Mouse (Mus musculus): ENCODE measurements around the gene Tm7sf3. TPM values are rescaled to one million over a fixed set of nuclear protein-coding genes. Genes with fewer than 3 reads are reported as not detected.

Tm7sf3 gene
- polyA plus RNA-seq, 1 experiment from 2014 or later: 37.5 TPM

- H3K9me3 ChIP-seq (replicated peaks; ENCODE audit: control insufficient read depth, low read length): no peaks in the 10 kb centered on the region
- no peak overlapping the region for H3K9ac ChIP-seq (ENCODE audit: low read length)
- 82% methylated on average over 6 of the region's 6 CpGs for WGBS
- no peak overlapping the region for H3K4me2 ChIP-seq (ENCODE audit: low read depth, low read length)
- no peak overlapping the region for H3K27ac ChIP-seq (ENCODE audit: low read length)
- no peaks in the 10 kb centered on the region for H3K36me3 ChIP-seq (ENCODE audit: control insufficient read depth, insufficient read depth)
- no peaks in the 10 kb centered on the region for H3K27me3 ChIP-seq (ENCODE audit: control insufficient read depth, insufficient read depth, low read length)
- ATAC-seq (replicated peaks; ENCODE audit: extremely low read depth, insufficient read depth, low FRiP score): no peak
- no peak overlapping the region for H3K4me3 ChIP-seq (ENCODE audit: low read length)
- H3K4me1 ChIP-seq (ENCODE audit: control insufficient read depth, insufficient read depth, low read length): peaks cover 10% of the 10 kb centered on the region
Observed at GRCm38 (mm10) chr6:146640991-146641390, 1.6 kb downstream of the Tm7sf3 start.

- H3K9me3 ChIP-seq (replicated peaks; ENCODE audit: control insufficient read depth, low read length): no peaks in the 10 kb centered on the region
- no peak overlapping the region for H3K9ac ChIP-seq (ENCODE audit: low read length)
- no peak overlapping the region for H3K4me3 ChIP-seq (ENCODE audit: low read length)
- H3K36me3 ChIP-seq (ENCODE audit: control insufficient read depth, insufficient read depth): no peaks in the 10 kb centered on the region
- no peak overlapping the region for H3K27ac ChIP-seq (ENCODE audit: low read length)
- no peaks in the 10 kb centered on the region for H3K27me3 ChIP-seq (ENCODE audit: control insufficient read depth, insufficient read depth, low read length)
- ATAC-seq (replicated peaks; ENCODE audit: extremely low read depth, insufficient read depth, low FRiP score): no peak
- WGBS: 74% methylated on average over 7 of the region's 7 CpGs
- no peak overlapping the region for H3K4me2 ChIP-seq (ENCODE audit: low read depth, low read length)
- H3K4me1 ChIP-seq (ENCODE audit: control insufficient read depth, insufficient read depth, low read length): peaks cover 10% of the 10 kb centered on the region
Observed at GRCm38 (mm10) chr6:146640068-146640965, 2.3 kb downstream of the Tm7sf3 start.

GRCm38 (mm10) chr6:146636482-146636881, 6.1 kb downstream of the Tm7sf3 start:
- 70% methylated on average over 5 of the region's 5 CpGs for WGBS
- ATAC-seq (replicated peaks; ENCODE audit: extremely low read depth, insufficient read depth, low FRiP score): no peak
- Histone ChIP-seq H3K36me3 (ENCODE audit: control insufficient read depth, insufficient read depth) (no peaks in the 10 kb centered on the region), H3K4me3 (ENCODE audit: low read length) (no peak overlapping the region), H3K9ac (ENCODE audit: low read length) (no peak overlapping the region), H3K4me1 (ENCODE audit: control insufficient read depth, insufficient read depth, low read length) (peaks cover 14% of the 10 kb centered on the region), H3K9me3 (replicated peaks; ENCODE audit: control insufficient read depth, low read length) (no peaks in the 10 kb centered on the region), H3K27ac (ENCODE audit: low read length) (no peak overlapping the region), H3K4me2 (ENCODE audit: low read depth, low read length) (no peak overlapping the region), H3K27me3 (ENCODE audit: control insufficient read depth, insufficient read depth, low read length) (no peaks in the 10 kb centered on the region)

GRCm38 (mm10) chr6:146634759-146635606, 7.6 kb downstream of the Tm7sf3 start:
- Histone ChIP-seq H3K27ac (ENCODE audit: low read length) (peak overlapping the region; percentile 14), H3K4me2 (ENCODE audit: low read depth, low read length) (peak overlapping the region; percentile 89), H3K27me3 (ENCODE audit: control insufficient read depth, insufficient read depth, low read length) (no peaks in the 10 kb centered on the region), H3K9ac (ENCODE audit: low read length) (no peak overlapping the region), H3K4me3 (ENCODE audit: low read length) (peak overlapping the region; percentile 92), H3K36me3 (ENCODE audit: control insufficient read depth, insufficient read depth) (no peaks in the 10 kb centered on the region), H3K4me1 (ENCODE audit: control insufficient read depth, insufficient read depth, low read length) (peaks cover 14% of the 10 kb centered on the region), H3K9me3 (replicated peaks; ENCODE audit: control insufficient read depth, low read length) (no peaks in the 10 kb centered on the region)
- 58% methylated on average over 4 of the region's 4 CpGs for WGBS
- no peak for ATAC-seq (replicated peaks; ENCODE audit: extremely low read depth, insufficient read depth, low FRiP score)

GRCm38 (mm10) chr6:146634015-146634722, 8.5 kb downstream of the Tm7sf3 start:
- Histone ChIP-seq H3K36me3 (ENCODE audit: control insufficient read depth, insufficient read depth) (no peaks in the 10 kb centered on the region), H3K27ac (ENCODE audit: low read length) (peak overlapping the region; percentile 91), H3K9me3 (replicated peaks; ENCODE audit: control insufficient read depth, low read length) (no peaks in the 10 kb centered on the region), H3K4me2 (ENCODE audit: low read depth, low read length) (peak overlapping the region; percentile 89), H3K9ac (ENCODE audit: low read length) (peak overlapping the region; percentile 96), H3K4me1 (ENCODE audit: control insufficient read depth, insufficient read depth, low read length) (peaks cover 14% of the 10 kb centered on the region), H3K4me3 (ENCODE audit: low read length) (peak overlapping the region; percentile 92), H3K27me3 (ENCODE audit: control insufficient read depth, insufficient read depth, low read length) (no peaks in the 10 kb centered on the region)
- peak; percentile 89 for ATAC-seq (replicated peaks; ENCODE audit: extremely low read depth, insufficient read depth, low FRiP score)
- WGBS: under 1% methylated on average over 68 of the region's 82 CpGs

GRCm38 (mm10) chr6:146633629-146634014, 9.0 kb downstream of the Tm7sf3 start:
- Histone ChIP-seq H3K4me1 (ENCODE audit: control insufficient read depth, insufficient read depth, low read length) (peaks cover 14% of the 10 kb centered on the region), H3K36me3 (ENCODE audit: control insufficient read depth, insufficient read depth) (no peaks in the 10 kb centered on the region), H3K9me3 (replicated peaks; ENCODE audit: control insufficient read depth, low read length) (no peaks in the 10 kb centered on the region), H3K4me2 (ENCODE audit: low read depth, low read length) (peak overlapping the region; percentile 89), H3K4me3 (ENCODE audit: low read length) (peak overlapping the region; percentile 92), H3K27me3 (ENCODE audit: control insufficient read depth, insufficient read depth, low read length) (no peaks in the 10 kb centered on the region), H3K27ac (ENCODE audit: low read length) (peak overlapping the region; percentile 91), H3K9ac (ENCODE audit: low read length) (peak overlapping the region; percentile 96)
- 14% methylated on average over 14 of the region's 14 CpGs for WGBS
- ATAC-seq (replicated peaks; ENCODE audit: extremely low read depth, insufficient read depth, low FRiP score): no peak

GRCm38 (mm10) chr6:146633097-146633496, 9.5 kb downstream of the Tm7sf3 start:
- no peaks in the 10 kb centered on the region for H3K9me3 ChIP-seq (replicated peaks; ENCODE audit: control insufficient read depth, low read length)
- H3K27ac ChIP-seq (ENCODE audit: low read length): no peak overlapping the region
- no peaks in the 10 kb centered on the region for H3K36me3 ChIP-seq (ENCODE audit: control insufficient read depth, insufficient read depth)
- WGBS: 50% methylated on average over 8 of the region's 8 CpGs
- H3K4me3 ChIP-seq (ENCODE audit: low read length): peak overlapping the region; percentile 92
- H3K9ac ChIP-seq (ENCODE audit: low read length): peak overlapping the region; percentile 96
- no peaks in the 10 kb centered on the region for H3K27me3 ChIP-seq (ENCODE audit: control insufficient read depth, insufficient read depth, low read length)
- ATAC-seq (replicated peaks; ENCODE audit: extremely low read depth, insufficient read depth, low FRiP score): no peak
- peaks cover 14% of the 10 kb centered on the region for H3K4me1 ChIP-seq (ENCODE audit: control insufficient read depth, insufficient read depth, low read length)
- peak overlapping the region; percentile 89 for H3K4me2 ChIP-seq (ENCODE audit: low read depth, low read length)

- Histone ChIP-seq H3K4me2 (ENCODE audit: low read depth, low read length) (no peak overlapping the region), H3K9ac (ENCODE audit: low read length) (no peak overlapping the region), H3K36me3 (ENCODE audit: control insufficient read depth, insufficient read depth) (no peaks in the 10 kb centered on the region), H3K4me1 (ENCODE audit: control insufficient read depth, insufficient read depth, low read length) (peaks cover 14% of the 10 kb centered on the region), H3K27ac (ENCODE audit: low read length) (no peak overlapping the region), H3K4me3 (ENCODE audit: low read length) (no peak overlapping the region), H3K9me3 (replicated peaks; ENCODE audit: control insufficient read depth, low read length) (no peaks in the 10 kb centered on the region), H3K27me3 (ENCODE audit: control insufficient read depth, insufficient read depth, low read length) (no peaks in the 10 kb centered on the region)
- 69% methylated on average over 9 of the region's 9 CpGs for WGBS
- ATAC-seq (replicated peaks; ENCODE audit: extremely low read depth, insufficient read depth, low FRiP score): no peak
Observed at GRCm38 (mm10) chr6:146632403-146632802, 10.2 kb downstream of the Tm7sf3 start.

Measured in heart, embryonic 16.5 days (tissue).